Mouse (Mus musculus): ENCODE measurements around the gene Swsap1. TPM values are rescaled to one million over a fixed set of nuclear protein-coding genes. Genes with fewer than 3 reads are reported as not detected.

Gene Swsap1
- polyA plus RNA-seq, 1 experiment from 2014 or later, result 9.5 TPM

DNA sequence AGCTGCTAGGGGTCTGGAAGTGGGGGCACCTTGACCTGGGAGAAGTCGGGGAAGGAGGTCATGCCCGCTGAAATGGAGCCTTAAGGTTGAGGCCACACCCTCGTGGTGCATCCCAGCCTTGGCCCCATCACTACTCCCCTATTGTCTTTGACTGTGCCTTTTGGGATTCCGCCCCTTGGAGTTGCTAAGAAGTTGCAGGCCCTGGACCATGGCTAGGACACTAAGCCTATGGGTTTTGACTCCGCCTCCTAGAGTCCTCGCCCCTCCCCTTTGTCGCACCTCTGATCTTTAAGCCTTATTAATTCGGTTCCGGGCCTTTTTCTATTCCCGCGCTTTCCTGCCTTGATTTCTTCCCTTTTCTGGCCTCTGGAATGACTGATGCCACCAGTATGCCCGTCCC is 11.9 kb upstream of the Swsap1 start:
- 0 out of 2 replicates have a peak, but pooled peaks have one; percentile 5 for ATAC-seq
- WGBS, result 53% methylated on average over 12 of the region's 12 CpGs
- H3K27ac ChIP-seq (ENCODE audit: low read length), result no peak overlapping the region
- H3K4me3 ChIP-seq (ENCODE audit: low read depth, low read length), result no peak overlapping the region
- no peaks in the 10 kb centered on the region for H3K27me3 ChIP-seq (ENCODE audit: control insufficient read depth, insufficient read depth, low read depth, low read length)
- peaks cover 7% of the 10 kb centered on the region for H3K4me1 ChIP-seq (ENCODE audit: control insufficient read depth, insufficient read depth, low read length)
- no peak overlapping the region for H3K4me2 ChIP-seq (ENCODE audit: low read length)
- peaks cover 13% of the 10 kb centered on the region for H3K36me3 ChIP-seq (ENCODE audit: control insufficient read depth, insufficient read depth, low read length)
- no peaks in the 10 kb centered on the region for H3K9me3 ChIP-seq (replicated peaks; ENCODE audit: control insufficient read depth, low read length, poor library complexity, severe bottlenecking)
- no peak overlapping the region for H3K9ac ChIP-seq (ENCODE audit: low read depth, low read length)

DNA sequence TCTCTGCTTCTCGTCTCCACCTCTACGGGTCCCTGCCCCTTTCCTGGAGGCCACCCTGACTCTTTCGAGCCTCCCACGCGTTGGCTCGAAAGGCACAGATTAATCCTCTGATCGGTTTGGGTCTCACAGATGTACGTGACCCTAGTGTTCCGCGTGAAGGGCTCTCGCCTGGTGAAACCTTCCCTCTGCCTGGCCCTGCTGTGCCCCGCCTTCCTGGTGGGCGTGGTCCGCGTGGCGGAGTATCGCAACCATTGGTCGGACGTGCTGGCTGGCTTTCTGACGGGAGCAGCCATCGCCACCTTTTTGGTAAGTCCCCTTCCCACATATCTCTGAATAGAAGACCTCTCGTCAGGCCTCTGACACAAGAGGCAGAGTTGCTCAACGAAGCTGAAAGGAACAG is 11.3 kb upstream of the Swsap1 start:
- no peaks in the 10 kb centered on the region for H3K9me3 ChIP-seq (replicated peaks; ENCODE audit: control insufficient read depth, low read length, poor library complexity, severe bottlenecking)
- peaks cover 13% of the 10 kb centered on the region for H3K36me3 ChIP-seq (ENCODE audit: control insufficient read depth, insufficient read depth, low read length)
- 28% methylated on average over 23 of the region's 23 CpGs for WGBS
- no peak overlapping the region for H3K9ac ChIP-seq (ENCODE audit: low read depth, low read length)
- H3K4me3 ChIP-seq (ENCODE audit: low read depth, low read length), result no peak overlapping the region
- H3K4me2 ChIP-seq (ENCODE audit: low read length), result no peak overlapping the region
- peaks cover 1% of the 10 kb centered on the region; the same call in 1 of the 2 replicates for H3K4me1 ChIP-seq (ENCODE audit: control insufficient read depth, insufficient read depth, low read length)
- no peak overlapping the region for H3K27ac ChIP-seq (ENCODE audit: low read length)
- H3K27me3 ChIP-seq (ENCODE audit: control insufficient read depth, insufficient read depth, low read depth, low read length), result no peaks in the 10 kb centered on the region
- ATAC-seq, result no peak

DNA sequence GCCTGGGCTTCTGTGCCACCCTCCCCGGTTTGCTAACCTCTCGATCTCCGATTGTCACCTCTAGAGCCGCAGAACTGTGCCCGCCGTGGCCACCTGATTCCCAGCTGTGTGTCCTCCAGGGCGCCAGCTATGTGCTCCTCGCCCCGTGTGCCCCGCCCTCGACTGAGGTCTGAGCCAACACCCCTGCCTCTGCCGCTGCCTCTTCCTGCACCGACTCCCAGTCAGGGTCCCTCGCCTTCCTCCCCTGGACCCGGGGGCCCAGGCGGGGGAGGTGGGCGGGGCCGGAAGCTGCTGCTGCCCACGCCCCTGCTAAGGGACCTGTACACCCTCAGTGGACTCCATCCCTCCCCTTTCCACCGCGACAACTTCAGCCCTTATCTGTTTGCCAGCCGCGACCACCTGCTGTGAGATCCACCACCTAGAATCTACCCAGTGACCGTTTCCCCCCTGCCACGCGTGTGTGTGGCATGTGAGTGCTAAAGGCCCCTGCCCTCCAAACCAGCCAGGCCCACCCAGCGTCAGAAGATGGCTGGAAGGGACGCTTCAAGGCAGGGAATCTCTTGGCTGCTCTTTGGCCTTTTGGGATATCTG is 7.9 kb upstream of the Swsap1 start:
- Histone ChIP-seq H3K27ac (ENCODE audit: low read length) (no peak overlapping the region), H3K4me3 (ENCODE audit: low read depth, low read length) (no peak overlapping the region), H3K9ac (ENCODE audit: low read depth, low read length) (no peak overlapping the region), H3K4me1 (ENCODE audit: control insufficient read depth, insufficient read depth, low read length) (no peaks in the 10 kb centered on the region), H3K4me2 (ENCODE audit: low read length) (no peak overlapping the region), H3K27me3 (ENCODE audit: control insufficient read depth, insufficient read depth, low read depth, low read length) (no peaks in the 10 kb centered on the region), H3K9me3 (replicated peaks; ENCODE audit: control insufficient read depth, low read length, poor library complexity, severe bottlenecking) (no peaks in the 10 kb centered on the region), H3K36me3 (ENCODE audit: control insufficient read depth, insufficient read depth, low read length) (peaks cover 6% of the 10 kb centered on the region; the same call in 1 of the 2 replicates)
- 10% methylated on average over 27 of the region's 28 CpGs for WGBS
- ATAC-seq, result no peak

DNA sequence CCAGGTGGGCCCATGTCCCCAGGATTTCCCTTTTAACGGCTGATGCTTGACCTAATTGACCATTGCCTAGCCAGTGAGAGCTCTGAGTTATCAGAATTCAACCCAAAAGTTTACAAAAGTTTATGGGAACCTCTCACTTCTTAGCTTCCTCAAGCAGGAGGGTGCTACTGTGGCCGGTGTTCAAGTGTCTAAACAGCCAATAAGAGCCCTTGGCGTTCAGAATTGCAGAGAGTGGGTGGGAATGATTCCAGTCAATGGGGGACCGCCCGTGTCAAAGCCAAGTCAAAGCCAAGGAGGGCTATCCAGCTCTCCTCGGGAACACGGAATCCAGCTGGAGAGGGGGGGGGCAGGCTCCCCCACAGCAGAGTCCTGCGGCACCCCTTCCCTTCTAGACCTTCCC is 7.4 kb upstream of the Swsap1 start:
- ATAC-seq, result no peak
- peaks cover 6% of the 10 kb centered on the region; the same call in 1 of the 2 replicates for H3K36me3 ChIP-seq (ENCODE audit: control insufficient read depth, insufficient read depth, low read length)
- H3K9me3 ChIP-seq (replicated peaks; ENCODE audit: control insufficient read depth, low read length, poor library complexity, severe bottlenecking), result no peaks in the 10 kb centered on the region
- H3K27me3 ChIP-seq (ENCODE audit: control insufficient read depth, insufficient read depth, low read depth, low read length), result no peaks in the 10 kb centered on the region
- WGBS, result 64% methylated on average over 8 of the region's 8 CpGs
- H3K27ac ChIP-seq (ENCODE audit: low read length), result no peak overlapping the region
- H3K4me3 ChIP-seq (ENCODE audit: low read depth, low read length), result no peak overlapping the region
- no peak overlapping the region for H3K9ac ChIP-seq (ENCODE audit: low read depth, low read length)
- peaks cover 3% of the 10 kb centered on the region; the same call in 1 of the 2 replicates for H3K4me1 ChIP-seq (ENCODE audit: control insufficient read depth, insufficient read depth, low read length)
- H3K4me2 ChIP-seq (ENCODE audit: low read length), result no peak overlapping the region

DNA sequence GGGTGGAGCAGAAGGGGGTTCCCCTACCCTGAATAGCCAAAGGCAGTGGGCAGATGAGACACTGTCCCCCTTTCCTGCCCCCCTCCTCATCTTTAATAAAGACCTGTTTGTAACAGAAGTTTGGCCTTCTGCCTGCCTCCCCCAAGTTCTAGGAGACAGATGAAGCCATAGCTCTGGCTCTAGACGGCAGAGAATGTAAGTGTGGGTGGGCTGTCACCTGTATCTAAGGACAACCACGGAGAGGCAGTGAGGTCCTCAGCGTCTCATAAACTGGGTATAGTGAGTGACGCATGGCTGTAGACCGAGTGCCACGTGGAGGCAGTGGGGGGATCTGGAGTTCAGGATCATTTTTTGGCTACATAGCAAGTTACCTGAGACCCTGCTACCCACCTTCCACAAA is 6.8 kb upstream of the Swsap1 start:
- Histone ChIP-seq H3K27me3 (ENCODE audit: control insufficient read depth, insufficient read depth, low read depth, low read length) (no peaks in the 10 kb centered on the region), H3K4me2 (ENCODE audit: low read length) (no peak overlapping the region), H3K4me1 (ENCODE audit: control insufficient read depth, insufficient read depth, low read length) (peaks cover 7% of the 10 kb centered on the region), H3K27ac (ENCODE audit: low read length) (no peak overlapping the region), H3K36me3 (ENCODE audit: control insufficient read depth, insufficient read depth, low read length) (peaks cover 6% of the 10 kb centered on the region; the same call in 1 of the 2 replicates), H3K9me3 (replicated peaks; ENCODE audit: control insufficient read depth, low read length, poor library complexity, severe bottlenecking) (no peaks in the 10 kb centered on the region), H3K4me3 (ENCODE audit: low read depth, low read length) (no peak overlapping the region), H3K9ac (ENCODE audit: low read depth, low read length) (no peak overlapping the region)
- ATAC-seq, result no peak
- 65% methylated on average over 6 of the region's 6 CpGs for WGBS

DNA sequence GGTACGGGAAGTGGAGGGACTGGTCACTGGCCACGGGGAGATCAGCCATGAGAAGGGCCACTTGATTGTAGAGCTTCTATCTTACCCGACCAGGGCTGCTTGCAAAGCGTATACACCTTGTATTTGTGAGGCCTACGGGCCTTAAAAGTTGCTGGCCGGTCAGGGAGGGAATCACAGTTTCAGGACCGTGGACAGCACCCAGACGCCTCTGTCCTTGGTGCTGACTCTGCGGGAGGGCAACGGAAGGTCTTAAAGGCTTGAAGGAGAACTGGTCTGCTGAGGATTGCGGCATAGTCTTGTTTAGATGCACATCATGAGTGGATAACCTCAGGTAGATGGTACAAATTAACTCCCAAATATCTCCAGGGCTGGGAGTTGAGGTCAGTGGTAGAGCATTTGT is 5.2 kb upstream of the Swsap1 start:
- no peak overlapping the region for H3K4me3 ChIP-seq (ENCODE audit: low read depth, low read length)
- H3K4me2 ChIP-seq (ENCODE audit: low read length), result no peak overlapping the region
- WGBS, result 19% methylated on average over 11 of the region's 11 CpGs
- no peak for ATAC-seq
- no peak overlapping the region for H3K9ac ChIP-seq (ENCODE audit: low read depth, low read length)
- H3K9me3 ChIP-seq (replicated peaks; ENCODE audit: control insufficient read depth, low read length, poor library complexity, severe bottlenecking), result no peaks in the 10 kb centered on the region
- H3K4me1 ChIP-seq (ENCODE audit: control insufficient read depth, insufficient read depth, low read length), result peaks cover 17% of the 10 kb centered on the region
- H3K27ac ChIP-seq (ENCODE audit: low read length), result no peak overlapping the region
- peaks cover 6% of the 10 kb centered on the region; the same call in 1 of the 2 replicates for H3K36me3 ChIP-seq (ENCODE audit: control insufficient read depth, insufficient read depth, low read length)
- H3K27me3 ChIP-seq (ENCODE audit: control insufficient read depth, insufficient read depth, low read depth, low read length), result no peaks in the 10 kb centered on the region

DNA sequence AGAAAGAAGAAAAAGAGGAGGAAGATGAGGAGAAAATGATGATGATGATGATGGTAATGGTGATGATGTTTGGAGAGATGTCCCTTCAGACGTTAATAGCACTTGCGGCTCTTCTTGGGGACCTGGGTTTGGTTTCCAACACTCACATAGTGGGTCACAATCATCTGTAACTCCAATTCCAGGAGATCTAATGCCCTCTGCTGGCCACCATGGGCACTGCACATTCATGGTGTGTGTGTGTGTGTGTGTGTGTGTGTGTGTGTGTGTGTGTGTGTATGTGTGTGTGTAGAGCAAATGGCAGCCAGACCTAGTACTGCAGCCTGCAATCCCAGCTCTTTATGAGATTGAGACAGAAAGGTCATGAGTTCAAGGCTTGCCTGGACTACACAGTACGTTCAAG is 3.6 kb upstream of the Swsap1 start:
- Histone ChIP-seq H3K4me2 (ENCODE audit: low read length) (no peak overlapping the region), H3K27me3 (ENCODE audit: control insufficient read depth, insufficient read depth, low read depth, low read length) (no peaks in the 10 kb centered on the region), H3K9me3 (replicated peaks; ENCODE audit: control insufficient read depth, low read length, poor library complexity, severe bottlenecking) (no peaks in the 10 kb centered on the region), H3K36me3 (ENCODE audit: control insufficient read depth, insufficient read depth, low read length) (0 out of 2 replicates have a peak, but pooled peaks cover 4% of the 10 kb centered on the region), H3K4me3 (ENCODE audit: low read depth, low read length) (no peak overlapping the region), H3K27ac (ENCODE audit: low read length) (no peak overlapping the region), H3K4me1 (ENCODE audit: control insufficient read depth, insufficient read depth, low read length) (peaks cover 23% of the 10 kb centered on the region), H3K9ac (ENCODE audit: low read depth, low read length) (no peak overlapping the region)
- 80% methylated on average over 3 of the region's 3 CpGs for WGBS
- no peak for ATAC-seq

DNA sequence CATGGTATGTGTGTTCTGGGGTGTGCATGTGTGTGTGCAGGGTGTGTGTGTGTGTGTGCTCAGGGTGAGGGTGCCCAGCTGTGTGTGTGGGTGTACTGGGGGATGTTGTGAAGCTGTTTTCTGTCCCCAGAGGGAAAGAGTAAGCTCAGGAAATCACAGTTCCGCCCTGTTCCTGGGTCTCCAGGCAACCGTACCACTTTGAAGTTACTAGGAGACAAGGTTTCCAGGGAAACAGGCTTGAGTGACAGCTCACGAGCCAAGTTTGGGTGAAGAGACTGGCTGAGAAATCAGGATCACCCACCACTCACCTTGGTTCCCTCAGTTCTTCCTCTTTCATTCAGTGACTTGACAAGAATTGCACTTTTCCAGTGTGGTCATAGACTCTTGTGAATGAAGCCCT is 2.0 kb upstream of the Swsap1 start:
- peak overlapping the region; percentile 71 for H3K27ac ChIP-seq (ENCODE audit: low read length)
- no peak overlapping the region for H3K9ac ChIP-seq (ENCODE audit: low read depth, low read length)
- no peak overlapping the region for H3K4me3 ChIP-seq (ENCODE audit: low read depth, low read length)
- peak; percentile 15 for ATAC-seq
- no peaks in the 10 kb centered on the region for H3K9me3 ChIP-seq (replicated peaks; ENCODE audit: control insufficient read depth, low read length, poor library complexity, severe bottlenecking)
- H3K4me2 ChIP-seq (ENCODE audit: low read length), result peak overlapping the region; percentile 17; the same call in 1 of the 2 replicates
- no peaks in the 10 kb centered on the region for H3K36me3 ChIP-seq (ENCODE audit: control insufficient read depth, insufficient read depth, low read length)
- no peaks in the 10 kb centered on the region for H3K27me3 ChIP-seq (ENCODE audit: control insufficient read depth, insufficient read depth, low read depth, low read length)
- H3K4me1 ChIP-seq (ENCODE audit: control insufficient read depth, insufficient read depth, low read length), result peaks cover 23% of the 10 kb centered on the region
- 0% methylated on average over 3 of the region's 3 CpGs for WGBS

DNA sequence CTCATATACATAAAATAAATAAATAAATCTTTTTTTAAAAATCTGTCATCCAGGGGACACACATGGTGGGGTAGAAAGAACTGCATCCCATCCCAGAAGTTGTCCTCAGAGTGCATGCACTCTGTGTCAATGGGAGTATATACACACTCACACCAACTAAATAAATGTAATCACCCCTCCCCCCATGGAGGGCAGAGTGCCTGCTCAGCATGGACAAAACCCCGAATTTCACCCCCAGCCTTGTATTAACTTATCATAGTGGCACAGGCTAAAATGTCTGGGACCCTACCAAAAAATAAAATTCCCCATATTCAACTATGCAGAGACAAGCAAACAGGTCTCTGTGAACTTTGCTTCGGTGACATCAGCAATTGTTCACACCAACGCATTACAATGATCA is 920 bp upstream of the Swsap1 start:
- H3K27ac ChIP-seq (ENCODE audit: low read length), result no peak overlapping the region
- H3K4me2 ChIP-seq (ENCODE audit: low read length), result no peak overlapping the region
- no peak overlapping the region for H3K4me3 ChIP-seq (ENCODE audit: low read depth, low read length)
- 71% methylated on average over 3 of the region's 3 CpGs for WGBS
- H3K36me3 ChIP-seq (ENCODE audit: control insufficient read depth, insufficient read depth, low read length), result no peaks in the 10 kb centered on the region
- no peak for ATAC-seq
- no peak overlapping the region for H3K9ac ChIP-seq (ENCODE audit: low read depth, low read length)
- H3K4me1 ChIP-seq (ENCODE audit: control insufficient read depth, insufficient read depth, low read length), result peaks cover 23% of the 10 kb centered on the region
- H3K9me3 ChIP-seq (replicated peaks; ENCODE audit: control insufficient read depth, low read length, poor library complexity, severe bottlenecking), result no peaks in the 10 kb centered on the region
- peaks cover 6% of the 10 kb centered on the region for H3K27me3 ChIP-seq (ENCODE audit: control insufficient read depth, insufficient read depth, low read depth, low read length)
